Mouse (Mus musculus) left cerebral cortex, adult 2 months (tissue): ENCODE data around the gene Chst11. TPM values are rescaled to one million over a fixed set of nuclear protein-coding genes. Genes with fewer than 3 reads are reported as not detected.

Source experiments
- DNase-seq, 2 experiments: peaks; one replicate each; pipeline ENCODE4 v3.0.0; 2021 to 2022; ENCODE audit warnings: low spot score in 2 of 2, mixed read lengths in 1 of 2; ENCODE audit errors: extremely low spot score in 1 of 2
- H3K27ac ChIP-seq: fragments of 200-600 bp; 2 replicates; pipeline ENCODE4 v1.8.1; 2022
- H3K4me3 ChIP-seq: fragments of 200-600 bp; 2 replicates; pipeline ENCODE4 v1.8.1; 2022
- CTCF ChIP-seq: fragments of 200-600 bp; IDR thresholded peaks from 2 replicates; pipeline ENCODE4 v1.8.1; 2022; ENCODE audit warnings: antibody characterized with exemption, mild to moderate bottlenecking, moderate library complexity
- intact Hi-C: fragments of 180-260 bp; cut with DNase I; formaldehyde crosslinking; loops from one replicate; pipeline ENCODE4 v1.15.1; 2025
- total RNA-seq, 2 experiments: library from RNA; stranded (reverse); gene quantifications; 2 replicates each; pipeline ENCODE4 v1.2.3; 2021

Chst11 gene
- total RNA-seq, 2 experiments from 2014 or later = 31.1 to 35.0 TPM

DNA sequence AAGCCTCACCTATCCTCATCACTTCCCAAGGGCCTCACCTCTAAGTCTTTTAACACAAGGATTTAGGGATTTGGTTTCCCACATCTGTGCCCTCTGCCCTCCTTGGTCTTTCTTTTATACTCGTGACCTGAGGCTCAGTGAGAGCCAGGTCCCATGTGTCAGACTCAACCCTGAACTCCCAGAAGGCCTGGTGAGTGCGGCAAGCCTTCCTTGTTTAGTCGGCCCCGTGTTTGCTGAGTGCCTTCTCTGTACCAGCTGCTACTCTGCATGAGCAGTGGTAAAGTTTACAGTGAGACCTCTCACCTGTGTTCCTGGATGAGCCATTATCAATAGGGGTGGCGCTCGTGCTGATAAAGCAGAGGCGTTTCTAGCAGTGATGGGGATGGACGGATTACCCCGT is 134.6 kb downstream of the Chst11 start:
- no peak for TF ChIP-seq CTCF
- intact Hi-C loops = no loop called here
- Histone ChIP-seq H3K4me3 (no peak overlapping the region), H3K27ac (no peak overlapping the region)
- DNase-seq = no peak

DNA sequence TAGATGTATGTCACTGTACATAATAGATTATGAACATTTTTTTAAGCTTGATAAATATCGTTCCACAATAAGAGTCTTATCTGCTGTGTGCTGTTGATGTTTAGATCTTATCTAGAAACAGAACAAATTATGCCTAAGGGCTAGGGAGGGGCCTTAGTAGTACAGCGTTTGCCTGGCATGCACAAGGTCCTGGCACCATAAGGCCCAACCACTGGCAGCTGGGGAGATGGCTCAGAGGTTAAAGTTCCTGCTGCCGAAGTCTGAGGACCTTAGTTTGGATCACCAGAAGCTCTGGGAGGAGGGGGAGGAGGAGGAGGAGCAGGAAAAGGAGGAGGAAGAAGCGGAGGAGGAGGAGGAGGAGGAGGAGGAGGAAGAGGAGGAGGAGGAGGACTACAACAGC is 135.6 kb downstream of the Chst11 start:
- Histone ChIP-seq H3K27ac (no peak overlapping the region), H3K4me3 (no peak overlapping the region)
- no peak for TF ChIP-seq CTCF
- DNase-seq = no peak
- intact Hi-C loops = no loop called here

DNA sequence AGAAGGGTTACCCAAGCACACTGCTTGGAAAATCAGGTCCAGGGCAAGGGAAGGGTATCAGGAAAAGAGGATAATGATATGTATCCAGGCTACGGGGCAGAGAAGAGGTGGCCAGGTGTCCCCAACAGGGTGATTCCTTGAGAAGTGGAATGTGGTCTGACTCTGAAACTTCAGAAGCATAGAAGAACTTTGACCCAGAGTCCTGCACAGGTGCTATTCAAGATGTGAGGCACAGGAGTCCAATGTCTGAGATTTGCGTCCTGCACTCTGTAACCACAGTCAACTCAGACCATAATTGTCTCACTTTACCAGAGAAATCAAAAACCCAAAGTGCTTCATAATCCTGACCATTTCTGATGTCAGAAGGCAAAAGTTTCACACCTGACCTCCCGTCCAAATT is 139.3 kb downstream of the Chst11 start:
- no peak overlapping the region for H3K27ac ChIP-seq
- DNase-seq = no peak
- no peak for TF ChIP-seq CTCF
- H3K4me3 ChIP-seq = no peak overlapping the region
- intact Hi-C loops = no loop called here

DNA sequence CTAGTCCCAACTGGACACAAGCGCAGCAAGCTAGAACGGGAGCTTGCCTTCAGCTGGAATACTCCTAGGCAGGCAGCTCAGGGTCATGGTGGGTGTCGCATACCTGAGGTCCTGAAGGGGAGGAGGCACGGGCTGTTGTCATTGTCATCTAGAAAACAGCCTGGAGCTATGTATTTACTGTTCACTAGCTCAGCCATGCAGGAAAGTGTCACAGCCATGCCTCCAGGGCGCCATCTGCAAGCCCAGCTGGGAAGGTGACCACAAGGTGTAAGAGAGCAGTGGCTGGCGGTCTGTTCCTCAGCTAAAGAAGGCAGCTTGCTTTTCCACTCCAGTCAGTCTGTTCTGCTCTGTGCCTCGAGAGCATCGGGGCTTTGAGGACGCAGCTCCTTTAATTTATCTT is 141.1 kb downstream of the Chst11 start:
- DNase-seq = no peak
- Histone ChIP-seq H3K27ac (no peak overlapping the region), H3K4me3 (no peak overlapping the region)
- no peak for TF ChIP-seq CTCF
- intact Hi-C loops = no loop called here

DNA sequence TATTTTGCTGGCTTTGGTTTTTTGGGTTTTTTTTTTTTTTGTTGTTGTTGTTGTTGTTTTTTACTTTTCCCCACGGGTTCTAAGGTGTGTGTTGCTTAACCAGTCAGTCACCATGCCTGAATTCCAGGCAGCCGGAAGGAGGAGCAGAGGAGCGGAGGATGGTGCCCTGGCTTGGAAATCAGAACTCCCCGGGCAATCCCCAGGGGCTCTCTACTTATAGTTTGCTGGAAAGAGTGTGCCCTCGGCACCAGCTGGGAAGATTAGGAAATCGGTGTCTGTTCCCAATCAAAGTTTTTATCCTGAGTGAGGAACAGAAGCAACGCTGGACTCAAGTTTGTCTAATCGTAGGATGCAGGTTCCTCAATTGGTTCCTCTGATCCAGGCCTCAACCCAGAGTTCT is 143.1 kb downstream of the Chst11 start:
- no peak for DNase-seq
- Histone ChIP-seq H3K4me3 (no peak overlapping the region), H3K27ac (no peak overlapping the region)
- intact Hi-C loops = no loop called here
- no peak for TF ChIP-seq CTCF

DNA sequence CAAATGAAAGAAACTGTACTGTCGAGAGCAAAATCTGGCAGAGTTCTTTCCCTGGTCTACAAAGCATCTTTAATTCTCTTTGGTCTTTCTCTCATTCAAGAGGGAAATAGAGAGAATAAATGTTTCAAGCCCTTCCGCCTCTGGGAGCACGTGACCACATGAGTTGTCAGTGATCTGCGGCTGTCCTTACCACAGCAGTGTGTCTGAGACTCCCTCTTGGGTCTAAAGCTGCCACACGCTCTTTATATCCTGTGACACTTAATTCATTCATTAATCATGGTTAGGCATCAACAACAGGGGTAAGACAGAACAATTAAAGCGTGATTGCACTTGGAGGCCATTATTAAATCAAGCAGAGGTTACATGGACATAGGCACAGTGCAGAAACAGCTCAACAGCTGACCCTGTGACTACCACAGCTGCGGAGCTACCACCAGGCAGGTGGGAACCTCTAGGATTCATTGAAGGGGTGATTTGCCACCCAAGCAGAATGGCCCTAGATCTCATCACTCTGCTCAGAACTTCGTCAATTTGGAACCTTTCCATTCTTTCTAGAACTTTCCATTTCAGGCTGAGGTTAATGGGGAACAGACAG is 144.4 kb downstream of the Chst11 start:
- intact Hi-C loops = loop anchor here (5.0 kb wide), 1 partner anchor 53 kb away; no protein-coding TSS in a partner anchor
- no peak for TF ChIP-seq CTCF
- H3K4me3 ChIP-seq = no peak overlapping the region
- DNase-seq = no peak
- no peak overlapping the region for H3K27ac ChIP-seq

DNA sequence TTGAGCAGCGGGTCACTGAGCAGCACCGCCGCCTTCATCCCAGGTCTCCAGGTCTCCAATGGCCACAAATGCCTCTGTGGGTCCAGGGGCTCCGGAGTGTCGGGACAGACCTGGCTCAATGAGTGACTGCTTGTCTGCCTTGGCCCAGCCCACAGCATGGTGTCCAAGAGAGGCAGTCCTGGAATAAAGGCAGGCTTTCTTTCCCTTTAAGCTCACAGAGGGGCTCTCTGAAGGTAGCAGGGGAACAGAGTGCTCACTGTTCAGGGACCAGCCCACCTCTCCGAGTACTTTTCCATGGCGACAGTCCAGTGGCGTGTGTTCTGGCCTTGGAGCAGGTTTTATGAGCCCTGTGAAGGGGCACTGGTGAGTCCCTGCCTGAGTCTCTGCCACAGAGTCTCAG is 145.3 kb downstream of the Chst11 start:
- no peak for DNase-seq
- Histone ChIP-seq H3K27ac (no peak overlapping the region), H3K4me3 (no peak overlapping the region)
- no peak for TF ChIP-seq CTCF
- intact Hi-C loops = loop anchor here (5.0 kb wide), 1 partner anchor 52 kb away; no protein-coding TSS in a partner anchor

DNA sequence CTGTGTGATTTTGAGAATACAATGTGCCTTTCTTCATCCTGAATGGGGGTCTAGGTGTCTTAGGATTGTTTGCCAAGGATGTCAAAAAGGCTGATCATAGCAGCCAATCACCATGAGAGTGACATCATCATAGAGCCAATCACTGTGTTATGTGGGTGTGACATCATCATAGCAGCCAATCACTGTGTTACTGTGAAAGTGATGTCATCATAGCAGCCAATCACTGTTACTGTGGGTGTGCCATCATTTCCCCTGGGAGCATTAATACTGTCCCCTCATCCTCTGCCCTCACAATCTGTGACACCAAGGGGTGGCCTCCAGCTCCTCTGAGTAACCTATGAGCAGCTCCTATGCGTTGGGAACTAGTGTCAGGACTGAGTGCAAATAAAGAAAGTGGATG is 146.6 kb downstream of the Chst11 start:
- Histone ChIP-seq H3K4me3 (no peak overlapping the region), H3K27ac (no peak overlapping the region)
- TF ChIP-seq CTCF = no peak
- intact Hi-C loops = loop anchor here (5.0 kb wide), 1 partner anchor 50 kb away; no protein-coding TSS in a partner anchor
- no peak for DNase-seq

DNA sequence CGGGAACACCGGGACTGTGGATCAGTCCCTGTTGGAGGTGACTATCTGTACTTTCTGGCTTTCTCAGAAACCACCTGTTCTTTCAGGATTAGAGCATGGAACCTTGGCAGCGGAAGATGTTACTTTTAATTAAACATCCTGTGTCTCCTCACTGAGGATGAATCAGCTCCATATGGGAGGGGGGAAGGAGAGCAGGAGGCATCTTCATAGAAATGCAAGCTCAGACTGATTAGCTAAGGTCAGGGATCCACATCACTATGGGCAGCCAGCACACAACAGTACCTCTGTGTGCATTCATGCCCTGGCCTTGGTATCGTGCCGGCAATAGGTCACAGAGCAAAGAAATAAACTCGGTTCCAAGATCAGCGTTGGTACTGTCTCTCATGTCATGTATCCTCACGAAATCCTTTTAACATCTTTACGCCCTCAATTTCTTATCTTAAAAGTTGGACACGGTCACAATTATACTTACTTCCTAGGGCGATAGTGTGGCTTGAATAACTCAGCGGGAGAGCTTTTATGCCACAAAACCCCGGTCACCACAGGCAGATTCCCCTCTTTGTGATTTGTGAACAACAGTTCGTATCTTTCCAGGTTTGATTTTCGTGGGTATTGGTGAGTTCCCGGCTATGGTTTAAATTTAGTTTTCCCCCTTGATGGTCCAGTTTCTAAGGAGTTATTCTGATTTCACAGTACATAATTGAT is 148.7 kb downstream of the Chst11 start:
- H3K27ac ChIP-seq = no peak overlapping the region

DNA sequence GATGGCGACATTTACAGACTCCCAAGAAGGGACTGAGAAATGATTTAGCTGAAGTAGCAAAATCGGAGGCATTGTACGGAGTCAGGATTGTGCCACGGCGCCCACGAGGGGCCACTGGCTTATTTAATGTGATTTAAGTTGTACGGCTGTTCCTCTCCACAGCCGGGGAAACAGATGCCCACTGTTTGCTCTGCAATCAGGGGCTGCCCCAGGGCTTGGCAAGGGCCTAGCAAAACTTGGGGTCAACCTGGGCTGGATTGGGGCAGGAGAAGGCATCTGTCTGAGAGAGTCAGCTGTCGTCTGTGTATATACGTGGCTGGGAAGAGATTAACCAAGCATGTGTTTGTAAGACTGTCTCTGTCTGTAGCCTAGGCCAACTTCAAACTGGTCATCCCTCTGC is 149.6 kb downstream of the Chst11 start:
- DNase-seq = no peak
- Histone ChIP-seq H3K4me3 (no peak overlapping the region), H3K27ac (no peak overlapping the region)
- TF ChIP-seq CTCF = no peak
- intact Hi-C loops = loop anchor here (5.0 kb wide), 1 partner anchor 47 kb away; no protein-coding TSS in a partner anchor

More for the DNA sequence above, 148.7 kb downstream of the Chst11 start:
- DNase-seq = no peak
- TF ChIP-seq CTCF = no peak
- intact Hi-C loops = loop anchor here (5.0 kb wide), 1 partner anchor 48 kb away; no protein-coding TSS in a partner anchor
- no peak overlapping the region for H3K4me3 ChIP-seq

DNA sequence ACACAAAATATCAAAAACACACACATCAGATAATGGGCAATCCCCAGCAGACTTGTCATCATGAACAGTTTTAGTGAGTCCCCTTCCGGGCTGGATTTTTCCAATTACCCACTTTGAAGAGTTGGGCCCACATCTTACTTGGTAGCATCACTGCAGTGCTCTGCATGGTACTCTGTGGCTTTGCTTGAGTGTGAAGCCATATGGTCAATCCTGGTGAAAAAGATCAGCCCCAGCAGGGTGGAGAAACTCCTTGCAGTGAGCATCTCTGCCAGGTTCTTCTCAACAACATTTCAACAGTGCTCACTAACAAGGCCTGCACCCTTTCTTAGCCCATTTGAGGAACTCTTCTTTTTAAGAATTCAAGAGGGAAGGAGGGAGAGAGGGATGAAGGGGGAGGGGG is 150.7 kb downstream of the Chst11 start:
- intact Hi-C loops = no loop called here
- no peak for TF ChIP-seq CTCF
- no peak overlapping the region for H3K27ac ChIP-seq
- DNase-seq = no peak
- H3K4me3 ChIP-seq = no peak overlapping the region

DNA sequence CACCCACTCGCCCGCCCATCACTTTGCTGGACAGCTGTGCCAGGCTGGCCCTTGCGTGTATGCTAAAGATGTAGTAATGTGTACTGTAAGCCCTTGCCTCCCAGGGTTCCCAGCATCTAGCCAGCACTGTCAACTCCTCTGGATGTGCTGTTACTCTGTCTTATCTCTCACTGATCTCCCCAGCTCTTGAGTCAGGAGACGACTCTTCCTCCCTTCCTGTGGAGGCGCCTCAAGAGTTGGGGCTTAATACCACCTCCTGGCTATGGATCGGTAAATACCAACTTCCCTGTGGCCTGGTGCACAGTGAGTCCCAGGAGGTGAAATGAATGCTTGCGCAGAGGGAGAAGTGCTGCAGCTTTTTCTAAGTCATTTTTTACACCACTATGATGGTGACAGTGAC is 151.8 kb downstream of the Chst11 start:
- no peak for DNase-seq
- H3K4me3 ChIP-seq = no peak overlapping the region
- intact Hi-C loops = no loop called here
- H3K27ac ChIP-seq = no peak overlapping the region
- no peak for TF ChIP-seq CTCF

DNA sequence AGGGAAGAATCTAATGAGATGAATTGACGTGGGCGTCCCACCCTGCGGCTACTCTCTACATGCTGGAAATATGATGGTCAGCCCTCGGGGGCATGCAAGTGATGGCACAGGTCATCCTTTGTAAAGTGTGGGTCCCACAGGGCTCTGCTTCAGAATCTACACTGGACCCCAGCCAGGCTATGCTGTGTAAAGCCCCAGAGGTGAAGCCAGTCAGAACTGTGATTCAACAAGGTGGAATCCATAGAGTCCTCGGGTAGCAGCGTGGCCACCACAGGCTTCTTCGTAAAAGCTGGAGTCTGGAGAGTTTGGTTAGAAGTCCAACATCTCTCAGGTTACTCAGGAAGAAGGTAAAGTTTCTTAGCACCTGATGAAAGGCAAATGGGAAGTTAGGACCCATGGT is 154.0 kb downstream of the Chst11 start:
- Histone ChIP-seq H3K4me3 (no peak overlapping the region), H3K27ac (no peak overlapping the region; the same call in 1 of the 2 replicates)
- intact Hi-C loops = no loop called here
- no peak for TF ChIP-seq CTCF
- no peak for DNase-seq
